Mouse (Mus musculus) C2C12 (cell line): ENCODE measurements around the gene 4930558C23Rik. TPM values are rescaled to one million over a fixed set of nuclear protein-coding genes. Genes with fewer than 3 reads are reported as not detected.
A peak's percentile ranks its signal among the peaks of the same experiment; 100 is the strongest.

Experiments
- H3K27me3 ChIP-seq: one replicate; pipeline ENCODE4 v1.6.1; 2011; ENCODE audit not compliant: control insufficient read depth, insufficient read depth, insufficient read length
- H3K36me3 ChIP-seq: one replicate; pipeline ENCODE4 v1.6.1; 2011; ENCODE audit not compliant: control insufficient read depth, insufficient read depth
- H3K4me3 ChIP-seq: one replicate; pipeline ENCODE4 v1.5.1; 2011; ENCODE audit warnings: mild to moderate bottlenecking, control low read depth; ENCODE audit not compliant: poor library complexity, insufficient read depth, severe bottlenecking
- H3K79me2 ChIP-seq: one replicate; pipeline ENCODE4 v1.6.1; 2011; ENCODE audit not compliant: control insufficient read depth, insufficient read depth
- H3K79me3 ChIP-seq: one replicate; pipeline ENCODE4 v1.6.1; 2011; ENCODE audit warnings: low read depth, control low read depth
- H3ac ChIP-seq: one replicate; pipeline ENCODE3; 2011; ENCODE audit warnings: low read depth; ENCODE audit not compliant: control insufficient read depth, insufficient read length
- CEBPB ChIP-seq: IDR thresholded peaks from one replicate; pipeline ENCODE4 v1.6.1; 2011; ENCODE audit warnings: low read depth, mild to moderate bottlenecking, control low read depth, moderate library complexity
- CTCF ChIP-seq: IDR thresholded peaks from one replicate; pipeline ENCODE4 v1.5.1; 2011; ENCODE audit not compliant: control insufficient read depth, insufficient read depth, insufficient read length
- FOSL1 ChIP-seq: IDR thresholded peaks from one replicate; pipeline ENCODE4 v1.8.0; 2011; ENCODE audit warnings: mild to moderate bottlenecking, low read length; ENCODE audit not compliant: poor library complexity, insufficient read depth, severe bottlenecking
- MAX ChIP-seq: IDR thresholded peaks from one replicate; pipeline ENCODE4 v1.6.1; 2011; ENCODE audit warnings: mild to moderate bottlenecking, control low read depth
- MYOD1 ChIP-seq: IDR thresholded peaks from one replicate; pipeline ENCODE4 v1.6.1; 2011; ENCODE audit warnings: low read depth; ENCODE audit not compliant: control insufficient read depth, insufficient read length
- MYOG ChIP-seq: IDR thresholded peaks from one replicate; pipeline ENCODE4 v1.6.1; 2011; ENCODE audit not compliant: control insufficient read depth, insufficient read length; ENCODE audit errors: extremely low read depth
- USF1 ChIP-seq: IDR thresholded peaks from one replicate; pipeline ENCODE4 v1.6.1; 2011; ENCODE audit warnings: low read depth, mild to moderate bottlenecking, control low read depth, moderate library complexity
- polyA plus RNA-seq: library from polyadenylated mRNA; unstranded; fragments of >200 nt; fragmentation: generic; extraction: Trizol; gene quantifications from one replicate; pipeline ENCODE4 v1.2.1, GENCODE M21; 2012; ENCODE audit warnings: missing spikeins

4930558C23Rik gene
- polyA plus RNA-seq, 1 experiment = not detected

- TF ChIP-seq MYOD1 (no peak), FOSL1 (no peak), CEBPB (no peak), USF1 (no peak), MYOG (no peak), MAX (no peak), CTCF (no peak)
- Histone ChIP-seq H3K79me3 (no peaks in the 10 kb centered on the region), H3K36me3 (no peaks in the 10 kb centered on the region), H3ac (no peak overlapping the region), H3K79me2 (no peaks in the 10 kb centered on the region), H3K27me3 (no peaks in the 10 kb centered on the region), H3K4me3 (no peak overlapping the region)
Observed at GRCm38 (mm10) chr3:95417866-95418265, 15.2 kb upstream of the 4930558C23Rik start.

GRCm38 (mm10) chr3:95412268-95412667, 9.6 kb upstream of the 4930558C23Rik start:
- Histone ChIP-seq H3K4me3 (no peak overlapping the region), H3K79me2 (no peaks in the 10 kb centered on the region), H3K79me3 (no peaks in the 10 kb centered on the region), H3K27me3 (no peaks in the 10 kb centered on the region), H3ac (no peak overlapping the region), H3K36me3 (no peaks in the 10 kb centered on the region)
- TF ChIP-seq MYOG = no peak
- no peak for TF ChIP-seq MAX
- no peak for TF ChIP-seq USF1
- no peak for TF ChIP-seq FOSL1
- no peak for TF ChIP-seq MYOD1
- TF ChIP-seq CEBPB = no peak
- no peak for TF ChIP-seq CTCF

GRCm38 (mm10) chr3:95408852-95409251, 6.2 kb upstream of the 4930558C23Rik start:
- no peaks in the 10 kb centered on the region for H3K79me3 ChIP-seq
- H3K36me3 ChIP-seq = no peaks in the 10 kb centered on the region
- H3ac ChIP-seq = no peak overlapping the region
- no peak overlapping the region for H3K4me3 ChIP-seq
- no peaks in the 10 kb centered on the region for H3K27me3 ChIP-seq
- TF ChIP-seq MYOD1 (no peak), CEBPB (no peak), MYOG (no peak), MAX (no peak), FOSL1 (no peak), USF1 (no peak), CTCF (no peak)
- H3K79me2 ChIP-seq = no peaks in the 10 kb centered on the region

GRCm38 (mm10) chr3:95407728-95408127, 5.1 kb upstream of the 4930558C23Rik start:
- Histone ChIP-seq H3K27me3 (no peaks in the 10 kb centered on the region), H3ac (no peak overlapping the region), H3K36me3 (no peaks in the 10 kb centered on the region), H3K79me3 (no peaks in the 10 kb centered on the region), H3K4me3 (no peak overlapping the region), H3K79me2 (no peaks in the 10 kb centered on the region)
- peak; percentile 88 for TF ChIP-seq CEBPB
- TF ChIP-seq MYOD1 = no peak
- no peak for TF ChIP-seq CTCF
- TF ChIP-seq FOSL1 = no peak
- TF ChIP-seq MAX = no peak
- no peak for TF ChIP-seq MYOG

GRCm38 (mm10) chr3:95394385-95394784, 8.3 kb downstream of the 4930558C23Rik start:
- Histone ChIP-seq H3K79me3 (no peaks in the 10 kb centered on the region), H3K36me3 (no peaks in the 10 kb centered on the region), H3ac (no peak overlapping the region), H3K79me2 (no peaks in the 10 kb centered on the region), H3K27me3 (no peaks in the 10 kb centered on the region), H3K4me3 (no peak overlapping the region)
- TF ChIP-seq MYOG (no peak), MYOD1 (no peak), FOSL1 (no peak), CTCF (no peak), CEBPB (no peak), USF1 (no peak), MAX (no peak)

- no peaks in the 10 kb centered on the region for H3K79me3 ChIP-seq
Observed at GRCm38 (mm10) chr3:95385401-95386075, 17.1 kb downstream of the 4930558C23Rik start.

More at GRCm38 (mm10) chr3:95385401-95386075, 17.1 kb downstream of the 4930558C23Rik start:
- Histone ChIP-seq H3K27me3 (no peaks in the 10 kb centered on the region), H3K36me3 (no peaks in the 10 kb centered on the region), H3K4me3 (no peak overlapping the region), H3K79me2 (no peaks in the 10 kb centered on the region), H3ac (no peak overlapping the region)
- TF ChIP-seq FOSL1 (no peak), CTCF (no peak), CEBPB (no peak), MAX (no peak), MYOD1 (no peak), MYOG (no peak), USF1 (no peak)
